Mouse (Mus musculus) right cerebral cortex, postnatal 14 days (tissue): Measurements from ENCODE around the gene Slc25a11.

ENCODE experiments used
- DNase-seq: peaks from one replicate; pipeline ENCODE4 v3.0.0; 2022

Slc25a11 gene

GRCm38 (mm10) chr11:70650322-70651175, 3.3 kb upstream of the Slc25a11 start:
- DNase-seq = no peak

DNA sequence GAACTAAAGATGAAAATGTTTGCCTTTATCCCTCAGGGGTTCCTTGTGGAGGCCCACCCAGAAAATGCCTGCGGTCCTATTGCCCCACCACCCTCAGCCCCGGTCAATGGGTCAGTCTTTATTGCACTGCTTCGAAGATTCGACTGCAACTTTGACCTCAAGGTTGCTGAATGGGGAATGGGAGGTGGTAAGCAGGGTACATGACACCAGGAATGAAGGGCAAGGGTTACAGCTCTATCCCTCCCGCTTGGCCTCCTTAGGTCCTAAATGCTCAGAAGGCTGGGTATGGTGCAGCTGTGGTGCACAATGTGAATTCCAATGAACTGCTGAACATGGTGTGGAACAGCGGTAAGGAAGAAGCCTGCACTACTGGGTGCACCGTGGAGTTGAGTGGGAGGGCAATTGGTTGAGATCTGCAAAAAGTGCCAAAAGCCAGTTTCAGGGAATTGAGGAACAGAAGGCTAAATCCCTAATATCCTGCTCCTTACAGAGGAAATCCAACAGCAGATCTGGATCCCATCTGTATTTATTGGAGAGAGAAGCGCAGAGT, 2.0 kb upstream of the Slc25a11 start:
- no peak for DNase-seq

DNA sequence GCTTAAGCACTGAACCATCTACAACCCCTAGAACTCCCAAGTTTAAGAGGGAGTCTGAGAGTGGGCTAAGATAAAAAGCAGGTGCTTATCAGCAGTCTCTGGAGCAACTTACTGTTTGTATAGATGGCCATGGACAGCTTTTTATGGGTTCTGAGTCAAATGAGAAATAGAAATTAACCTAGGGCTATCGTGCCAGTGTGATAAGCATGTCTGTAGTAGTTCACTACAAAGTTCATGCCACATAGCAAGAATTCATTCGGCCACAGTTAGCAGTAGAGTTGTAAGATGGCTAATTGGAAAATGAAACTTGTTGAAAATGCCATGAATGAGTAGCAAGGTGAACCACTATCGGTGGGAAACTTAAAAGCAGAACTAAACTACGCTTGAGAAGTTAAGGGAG, 1.2 kb upstream of the Slc25a11 start:
- DNase-seq = no peak

DNA sequence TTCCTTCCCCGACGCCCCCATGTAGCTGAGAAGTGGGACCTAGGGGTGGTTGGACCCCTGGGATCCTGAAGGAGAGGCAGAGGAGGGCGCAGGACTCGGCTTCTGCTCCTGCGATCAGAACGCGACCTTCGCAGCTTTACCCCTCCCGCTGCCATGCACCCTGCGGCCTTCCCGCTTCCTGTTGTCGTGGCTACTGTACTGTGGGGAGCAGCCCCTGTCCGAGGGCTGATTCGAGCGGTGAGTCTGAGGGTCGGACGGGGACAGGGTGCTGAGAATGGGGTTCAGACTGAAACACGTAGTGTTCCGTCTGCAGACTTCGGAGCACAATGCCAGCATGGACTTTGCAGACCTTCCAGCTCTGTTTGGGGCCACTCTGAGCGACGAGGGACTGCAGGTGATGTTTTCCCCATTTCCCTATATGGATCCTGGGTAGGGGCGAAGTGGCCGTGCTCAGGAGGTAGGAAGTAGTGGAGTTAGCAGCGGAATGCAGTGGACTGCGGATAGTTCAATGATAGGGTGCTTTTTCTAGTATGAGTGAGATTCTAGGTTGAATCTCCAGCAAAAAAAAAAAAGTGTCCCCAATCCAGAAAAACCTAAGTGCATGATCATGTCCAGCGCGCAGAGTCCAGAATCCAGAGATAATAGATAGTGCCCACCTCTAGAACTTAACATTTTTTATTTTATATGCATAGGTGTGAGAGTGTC, 589 bp upstream of the Slc25a11 start:
- DNase-seq = peak; percentile 38

DNA sequence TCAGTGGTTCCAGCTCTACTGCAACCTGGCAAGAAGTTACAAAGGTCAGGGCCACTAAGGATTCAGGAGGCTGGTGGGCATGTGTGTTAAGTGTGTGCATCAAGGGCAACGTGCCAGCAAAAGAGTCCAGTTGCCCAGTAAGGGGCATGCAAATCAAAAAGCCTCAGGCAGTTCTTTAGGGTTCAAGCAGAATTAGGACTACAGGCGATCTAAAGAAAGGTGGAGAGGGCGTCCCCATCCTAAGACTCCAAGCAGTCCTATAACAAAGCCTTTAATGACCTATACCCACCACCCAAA, 1.1 kb downstream of the Slc25a11 start:
- DNase-seq = no peak

DNA sequence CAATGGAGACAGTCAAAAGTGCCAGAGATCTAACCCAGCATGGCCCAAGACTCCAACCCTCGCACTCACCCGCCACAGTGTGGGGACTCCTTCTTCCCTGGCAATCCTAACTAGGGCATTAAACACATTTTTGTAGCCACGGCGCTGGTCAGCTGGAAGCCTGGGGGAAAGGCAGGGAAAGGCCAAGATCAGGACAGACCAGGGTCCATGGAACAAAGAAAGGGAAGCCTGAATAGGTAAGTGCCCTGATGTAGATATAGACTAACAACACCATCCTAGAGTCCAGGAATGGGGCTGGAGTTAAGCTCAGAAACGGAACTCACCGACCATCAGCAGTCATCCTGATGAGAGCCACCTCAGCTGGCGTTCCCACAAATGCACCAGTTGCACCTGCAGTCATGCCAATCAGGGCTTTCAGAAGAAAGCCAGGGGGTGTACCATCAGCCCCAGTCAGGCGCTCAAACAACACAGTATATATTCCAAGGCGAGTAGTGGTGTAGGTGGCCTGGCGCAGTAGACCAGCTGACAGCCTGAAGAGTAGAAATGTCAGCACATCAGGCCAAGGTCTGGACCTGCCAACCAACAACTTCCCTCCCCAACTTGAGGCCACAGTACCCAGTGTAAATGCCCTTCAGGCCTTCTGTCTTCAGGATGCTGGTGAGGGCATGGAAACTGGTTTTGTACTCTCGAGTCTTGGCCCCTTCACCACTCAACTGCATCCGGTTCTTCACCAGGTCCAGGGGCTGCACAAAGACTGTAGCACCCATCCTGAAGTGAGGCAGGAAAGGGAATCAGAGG, 1.6 kb downstream of the Slc25a11 start:
- DNase-seq = no peak

DNA sequence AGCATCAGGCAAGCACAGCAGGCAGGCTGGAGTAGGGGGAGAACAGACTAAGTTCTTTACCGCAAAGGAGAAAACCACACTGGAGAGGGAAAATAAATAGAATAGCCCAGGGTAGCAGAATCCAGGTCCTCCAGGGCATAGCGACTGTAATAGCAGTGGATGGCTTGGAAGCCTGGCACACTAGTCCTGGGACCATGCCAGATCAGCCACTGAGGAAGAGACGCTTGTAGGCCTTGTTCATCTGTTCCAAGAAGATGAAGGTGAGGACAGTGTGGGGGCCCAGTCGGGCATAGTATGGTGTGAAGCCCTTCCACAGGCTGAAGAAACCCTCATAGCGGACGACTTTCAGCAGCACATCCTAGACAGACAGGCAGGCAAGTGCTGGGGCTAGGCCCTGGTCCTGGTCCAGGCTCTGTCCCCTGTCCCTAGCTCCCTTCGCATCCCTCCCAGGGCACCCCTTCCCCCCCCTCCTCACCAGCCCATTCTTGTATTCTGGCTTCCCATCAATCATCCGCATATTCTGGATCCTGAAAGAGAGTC, 2.6 kb downstream of the Slc25a11 start:
- no peak for DNase-seq

DNA sequence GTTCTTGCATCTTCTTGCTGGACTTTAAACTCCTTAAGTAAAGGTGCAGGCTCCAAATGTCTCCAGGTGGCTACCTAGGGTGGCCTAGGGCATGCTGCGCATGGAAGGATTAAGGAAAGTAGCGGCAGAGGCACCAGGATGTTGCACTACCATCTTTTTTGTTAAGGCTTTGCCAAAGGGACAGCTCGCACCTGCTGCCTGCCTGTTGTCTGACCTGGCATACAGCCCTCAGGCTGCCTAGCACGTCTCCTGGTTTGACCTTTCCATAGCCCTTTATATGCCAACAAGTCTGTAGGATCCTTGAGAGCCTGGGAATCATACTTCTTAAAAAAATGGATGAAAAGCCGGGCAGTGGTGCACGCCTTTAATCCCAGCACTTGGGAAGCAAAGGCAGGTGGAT, 4.2 kb downstream of the Slc25a11 start:
- no peak for DNase-seq

GRCm38 (mm10) chr11:70641241-70641640, 6.0 kb downstream of the Slc25a11 start:
- DNase-seq = no peak

DNA sequence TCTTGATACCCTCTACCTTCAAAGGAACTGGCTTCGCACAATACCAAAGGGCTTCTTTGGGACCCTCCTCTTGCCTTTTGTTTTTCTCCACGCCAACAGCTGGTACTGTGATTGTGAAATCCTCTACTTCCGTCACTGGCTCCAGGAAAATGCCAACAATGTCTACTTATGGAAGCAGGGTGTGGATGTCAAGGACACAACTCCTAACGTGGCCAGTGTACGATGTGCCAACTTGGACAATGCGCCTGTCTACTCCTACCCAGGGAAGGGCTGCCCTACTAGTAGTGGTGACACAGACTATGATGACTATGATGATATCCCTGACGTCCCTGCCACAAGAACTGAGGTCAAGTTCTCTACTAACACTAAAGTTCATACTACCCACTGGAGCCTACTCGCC, 7.3 kb downstream of the Slc25a11 start:
- DNase-seq = no peak

DNA sequence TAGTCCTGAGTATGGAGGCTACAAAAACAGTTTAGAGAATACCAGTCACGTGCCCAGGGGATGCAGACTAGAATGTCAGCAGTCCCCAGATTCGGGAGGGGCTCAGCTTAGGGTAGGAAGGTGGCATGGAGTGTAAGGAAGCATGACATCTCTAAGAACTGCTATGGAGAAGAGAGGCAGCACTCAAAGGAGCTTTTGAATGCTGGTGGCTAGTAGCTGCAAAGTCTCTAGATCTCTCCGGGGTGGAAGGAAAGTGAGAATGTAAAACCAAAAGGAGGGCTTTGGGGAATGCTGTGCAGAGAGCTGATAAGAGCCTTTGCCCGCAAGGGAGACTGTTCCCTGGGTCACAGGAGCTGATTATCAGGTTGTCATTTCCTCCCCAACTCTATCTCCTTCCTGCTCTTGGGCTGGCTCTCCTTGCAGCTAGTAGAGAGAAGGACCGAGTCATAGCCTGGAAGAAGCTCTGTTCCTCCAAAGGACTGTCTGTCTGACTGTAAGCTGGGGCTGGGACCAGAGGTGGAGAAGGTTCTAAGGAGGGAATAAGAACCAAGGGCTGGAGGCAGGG, 8.5 kb downstream of the Slc25a11 start, which contains the start of gene Gp1ba:
Gene Gp1ba (plus strand): TSS at position 409 of the 565 bp plus-strand sequence.
- no peak for DNase-seq

GRCm38 (mm10) chr11:70638293-70638692, 9.0 kb downstream of the Slc25a11 start:
- no peak for DNase-seq

DNA sequence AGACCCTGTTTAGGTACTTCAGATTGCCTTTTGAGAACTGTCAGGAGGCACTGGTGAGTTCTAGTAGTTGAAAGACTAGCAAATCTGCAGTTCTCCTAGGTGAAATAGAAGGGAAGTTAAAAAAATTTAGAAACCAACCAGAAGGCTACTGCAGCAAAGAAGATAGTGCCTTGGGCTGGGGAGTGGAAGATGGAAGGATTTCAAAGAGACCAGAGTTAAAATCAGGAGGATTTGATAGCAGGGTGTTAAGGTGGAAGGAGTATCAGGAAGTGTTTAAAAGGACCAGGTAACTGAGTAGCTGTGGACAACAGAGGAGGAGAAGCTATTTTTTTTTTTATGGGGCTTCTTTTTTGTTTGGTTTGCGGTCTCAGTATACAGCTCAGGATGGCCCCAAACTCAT, 9.5 kb downstream of the Slc25a11 start:
- DNase-seq = no peak

DNA sequence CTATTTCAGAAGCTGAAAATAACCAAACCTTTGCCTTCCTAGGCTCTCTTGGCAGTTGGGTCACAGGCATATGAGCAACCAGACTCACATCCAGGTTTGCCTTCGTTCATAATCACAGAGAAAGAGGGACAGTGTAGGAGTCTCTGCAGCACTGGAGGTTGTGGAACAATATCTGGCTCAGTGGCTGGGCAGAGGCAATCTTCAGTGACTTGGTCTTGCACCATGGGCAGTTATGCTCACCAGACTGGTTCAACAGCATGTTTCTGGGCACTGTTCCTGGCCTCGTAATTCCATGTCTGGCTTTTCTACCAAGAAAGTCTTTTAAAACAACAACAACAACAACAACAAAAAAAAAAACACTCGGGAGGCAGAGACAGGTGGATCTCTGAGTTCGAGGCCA, 11.7 kb downstream of the Slc25a11 start:
- DNase-seq = no peak

GRCm38 (mm10) chr11:70630129-70630528, 17.1 kb downstream of the Slc25a11 start:
- no peak for DNase-seq

DNA sequence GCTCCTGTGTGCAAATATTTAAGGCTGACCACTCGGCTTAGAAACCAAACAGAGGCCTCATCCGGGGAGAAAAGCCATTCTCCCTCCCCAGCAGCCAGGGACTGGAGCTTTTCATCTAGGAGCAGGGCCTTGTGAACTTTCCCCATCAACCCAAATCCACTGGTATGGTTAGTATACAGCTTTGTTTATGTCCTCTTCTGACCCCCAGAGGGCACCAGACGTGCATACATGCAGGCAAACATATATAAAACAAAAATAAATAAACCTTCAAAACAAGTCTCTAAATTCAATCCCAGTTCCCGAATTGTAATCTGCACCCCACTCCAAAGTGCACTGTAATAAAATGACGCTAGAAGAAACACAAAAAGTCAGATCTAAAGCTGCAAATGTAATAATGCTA, 17.7 kb downstream of the Slc25a11 start:
- DNase-seq = no peak

DNA sequence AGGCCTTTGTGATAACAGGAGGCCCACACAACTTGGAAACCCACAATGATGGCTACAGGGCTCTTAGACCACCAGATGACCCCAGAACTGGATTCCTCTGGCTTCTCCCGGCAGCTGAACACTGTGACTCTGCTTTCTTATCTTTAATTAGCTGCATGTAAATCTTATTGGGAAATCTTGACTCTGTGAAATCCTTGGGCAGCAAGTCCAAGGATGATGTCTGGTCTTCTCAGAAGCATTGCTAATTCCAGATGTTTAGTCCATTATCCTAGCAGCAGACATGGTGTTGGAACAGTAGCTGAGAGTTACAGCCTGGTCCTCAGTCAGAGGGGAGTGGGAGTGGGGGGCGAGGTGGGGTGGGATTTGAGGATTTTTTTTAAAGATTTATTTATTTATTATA, 18.8 kb downstream of the Slc25a11 start:
- no peak for DNase-seq

DNA sequence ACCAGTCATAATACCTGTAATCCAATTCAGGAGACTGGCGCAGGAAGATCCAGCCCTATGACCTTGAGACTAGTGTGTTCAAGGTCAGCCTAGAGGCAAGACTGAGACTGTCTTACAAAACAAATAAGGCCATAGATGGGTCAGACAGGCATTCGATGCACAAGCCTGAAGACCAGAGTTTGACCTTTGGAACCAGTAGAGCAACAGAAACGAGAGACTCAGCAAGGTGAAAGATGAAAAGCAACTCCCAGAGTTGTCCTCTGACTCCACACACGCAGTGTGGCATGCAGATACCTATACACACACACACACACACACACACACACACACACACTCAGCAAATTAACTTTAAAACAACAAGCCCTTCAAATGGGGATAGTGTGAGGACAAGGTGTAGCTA, 20.4 kb downstream of the Slc25a11 start:
- no peak for DNase-seq

DNA sequence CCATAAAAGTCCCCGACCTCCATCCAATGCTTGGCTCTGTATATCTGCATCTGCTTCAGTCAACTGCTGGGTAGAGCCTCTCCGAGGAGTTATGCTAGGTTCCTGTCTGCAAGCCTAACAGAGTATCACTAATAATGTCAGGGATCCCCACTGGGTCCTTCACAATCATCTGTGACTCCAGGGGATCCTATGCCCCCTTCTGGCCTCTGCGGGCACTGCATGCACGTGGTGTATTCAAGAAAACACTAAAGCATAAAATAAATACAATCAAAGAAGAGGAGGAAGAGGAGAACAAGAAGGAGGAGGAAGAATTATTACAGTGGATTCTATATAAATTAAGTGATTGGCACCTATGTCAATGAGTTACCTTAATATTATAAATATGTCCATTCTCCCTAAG, 21.8 kb downstream of the Slc25a11 start:
- DNase-seq = peak; percentile 59

GRCm38 (mm10) chr11:70623053-70623742, 24.1 kb downstream of the Slc25a11 start:
- no peak for DNase-seq

DNA sequence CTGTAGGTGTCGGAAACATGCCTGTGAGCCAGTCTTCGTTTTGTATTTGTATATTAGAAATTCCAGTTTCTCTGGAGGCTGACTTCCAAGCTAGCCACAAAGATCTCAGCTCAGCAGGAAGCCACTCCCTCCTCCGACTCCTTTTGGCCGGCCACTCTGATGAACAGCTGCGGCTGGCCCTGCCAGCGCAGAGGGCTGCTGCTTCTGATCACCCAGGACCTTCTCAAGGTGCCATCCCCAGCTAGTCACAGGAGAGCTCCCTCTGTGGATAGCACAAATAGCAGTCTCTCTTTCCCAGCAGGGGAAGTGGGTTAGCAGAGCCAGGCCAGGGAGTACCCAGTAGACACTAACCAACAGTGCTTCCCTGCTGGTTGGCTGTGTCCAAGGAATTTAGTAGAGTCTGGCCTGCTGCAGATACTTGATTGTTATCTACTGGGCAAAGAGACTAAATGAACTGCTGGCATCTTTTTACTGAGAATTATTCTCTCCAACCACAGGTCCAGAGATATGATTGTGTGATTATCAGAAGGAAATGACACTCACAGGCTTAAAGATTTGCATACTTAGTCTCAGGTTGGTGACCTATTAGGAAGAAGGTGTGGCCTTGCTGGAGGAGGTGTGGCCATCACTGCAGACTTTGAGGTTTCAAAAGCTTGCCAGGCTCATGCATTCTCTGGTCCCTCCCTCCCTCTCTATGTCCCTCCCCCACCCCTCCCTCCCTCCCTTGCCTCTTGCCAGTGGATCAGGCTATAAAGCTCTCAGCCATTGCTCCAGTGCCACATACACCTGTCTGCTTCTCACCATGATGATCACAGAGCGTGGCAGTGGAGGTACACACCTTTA, 25.1 kb downstream of the Slc25a11 start:
- DNase-seq = no peak
